Mouse (Mus musculus) liver, adult 2 months (tissue): ENCODE data around the gene Epha1.

Experiments
- CTCF ChIP-seq: fragments of 200-500 bp; IDR thresholded peaks from 2 replicates; pipeline ENCODE4 v1.5.1; 2011; ENCODE audit warnings: low read depth, low read length, control low read depth
- POLR2A ChIP-seq: fragments of 200-500 bp; IDR thresholded peaks from 2 replicates; pipeline ENCODE4 v1.6.1; 2011; ENCODE audit warnings: low read length, control low read depth; ENCODE audit not compliant: insufficient read depth; ENCODE audit errors: extremely low read depth

DNA sequence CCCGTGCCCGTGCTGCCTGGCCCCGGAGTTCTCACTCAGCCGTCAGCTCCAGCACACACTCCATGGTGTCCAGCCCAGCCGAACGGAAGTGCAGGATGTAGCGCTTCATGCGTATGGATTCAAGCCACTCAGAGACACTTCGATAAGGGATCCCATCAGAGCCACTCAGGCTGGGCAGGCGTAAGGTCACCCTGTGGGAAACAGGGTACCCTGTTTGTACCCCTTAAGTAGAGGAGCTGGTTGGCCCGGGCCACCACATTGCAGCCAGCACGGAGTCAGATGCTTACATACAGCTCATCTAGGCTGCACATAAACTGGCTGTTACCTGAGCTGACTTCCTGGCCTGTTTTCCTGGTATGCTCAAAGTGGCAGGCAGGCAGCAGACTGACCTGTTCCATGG, 14.2 kb downstream of the Epha1 start:
- no peak for TF ChIP-seq CTCF
- no peak for TF ChIP-seq POLR2A
